Comparison of ENCODE assay signal across 14 mouse cellular contexts in the genomic region with DNA sequence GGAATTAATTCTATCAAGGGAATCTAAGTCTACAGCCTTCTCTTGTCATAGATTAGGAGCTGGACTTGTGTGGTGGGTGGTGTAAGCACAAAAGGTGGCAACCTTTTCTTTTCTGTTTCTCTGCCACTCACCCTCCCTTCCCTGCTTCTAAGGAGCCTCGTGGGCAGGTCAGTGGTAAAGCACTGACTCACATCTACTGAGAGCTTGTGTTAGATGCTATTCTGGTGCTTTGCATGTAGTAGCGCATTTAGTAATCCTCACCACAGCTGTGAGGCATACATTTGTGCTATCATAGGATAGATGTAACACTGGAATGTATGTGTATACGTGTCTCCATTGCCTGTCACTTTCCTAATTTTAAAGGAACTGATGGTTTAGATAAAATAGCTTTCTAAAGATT.
"Had no signal": no experiment of that assay in that cellular context is flagged by ENCODE, and none has a peak within 500 bp of the region (broad histone marks: within the 10 kb centered on the region; RNA-seq: fewer than 3 reads in every experiment).

No protein-coding gene starts in this region.

- H3K4me2 ChIP-seq: liver, embryonic 11.5 days; lung, embryonic 15.5 days; midbrain, embryonic 11.5 days; midbrain, embryonic 15.5 days; neural tube, embryonic 12.5 days had no signal

- H3K27me3 ChIP-seq: lung, embryonic 15.5 days; megakaryocyte, embryonic 14.5 days; midbrain, embryonic 15.5 days; neural tube, embryonic 12.5 days had no signal

- DNase-seq: kidney, postnatal 36 days; lung, postnatal 14 days; retina, postnatal 1 day; right cerebral cortex, postnatal 14 days; thymus, postnatal 4 days had no signal

- ATAC-seq: midbrain, embryonic 15.5 days had no signal

- H3K9ac ChIP-seq: lung, embryonic 15.5 days; midbrain, embryonic 15.5 days; neural tube, embryonic 12.5 days had no signal

- H3K27ac ChIP-seq: kidney, postnatal 0 days; layer of hippocampus, adult 2 months; lung, embryonic 15.5 days; macrophage; midbrain, embryonic 15.5 days; neural tube, embryonic 12.5 days had no signal

- H3K9me3 ChIP-seq: lung, embryonic 15.5 days; megakaryocyte, embryonic 14.5 days; midbrain, embryonic 15.5 days; neural tube, embryonic 12.5 days had no signal

- H3K4me3 ChIP-seq: layer of hippocampus, adult 2 months; lung, embryonic 15.5 days; megakaryocyte, embryonic 14.5 days; midbrain, embryonic 15.5 days; neural tube, embryonic 12.5 days had no signal

- H3K36me3 ChIP-seq: midbrain, embryonic 15.5 days; neural tube, embryonic 12.5 days had no signal

- H3K4me1 ChIP-seq: midbrain, embryonic 15.5 days had no signal
